Comparison of ENCODE assay signal across 30 mouse cellular contexts in genomic region chr12:14207288-14207687, GRCm38 (mm10). TPM values are rescaled to one million over a fixed set of nuclear protein-coding genes. Genes with fewer than 3 reads are reported as not detected.
"Had no signal": no experiment of that assay in that cellular context is flagged by ENCODE, and none has a peak within 500 bp of the region (broad histone marks: within the 10 kb centered on the region; RNA-seq: fewer than 3 reads in every experiment).

No protein-coding gene starts in this region.

- H3K9me3 ChIP-seq: embryonic facial prominence, embryonic 10.5 days; embryonic facial prominence, embryonic 12.5 days; embryonic facial prominence, embryonic 13.5 days; embryonic facial prominence, embryonic 15.5 days; forebrain, embryonic 10.5 days; forebrain, embryonic 12.5 days; forebrain, embryonic 13.5 days; forebrain, embryonic 15.5 days had no signal

- H3K36me3 ChIP-seq: embryonic facial prominence, embryonic 10.5 days; embryonic facial prominence, embryonic 12.5 days; embryonic facial prominence, embryonic 13.5 days; embryonic facial prominence, embryonic 15.5 days; forebrain, embryonic 10.5 days; forebrain, embryonic 12.5 days; forebrain, embryonic 15.5 days had no signal

- H3K27ac ChIP-seq: embryonic facial prominence, embryonic 10.5 days; embryonic facial prominence, embryonic 12.5 days; embryonic facial prominence, embryonic 13.5 days; embryonic facial prominence, embryonic 15.5 days; forebrain, embryonic 10.5 days; forebrain, embryonic 12.5 days; forebrain, embryonic 13.5 days; forebrain, embryonic 15.5 days; gastrocnemius, adult 2 months; heart, adult 2 months had no signal

- H3K27me3 ChIP-seq: embryonic facial prominence, embryonic 12.5 days; embryonic facial prominence, embryonic 13.5 days; embryonic facial prominence, embryonic 15.5 days; forebrain, embryonic 12.5 days; forebrain, embryonic 13.5 days; forebrain, embryonic 15.5 days had no signal

- H3K9ac ChIP-seq: embryonic facial prominence, embryonic 12.5 days; embryonic facial prominence, embryonic 13.5 days; embryonic facial prominence, embryonic 15.5 days; forebrain, embryonic 12.5 days; forebrain, embryonic 13.5 days; forebrain, embryonic 15.5 days; forebrain, postnatal 0 days had no signal

- H3K4me2 ChIP-seq: embryonic facial prominence, embryonic 12.5 days; embryonic facial prominence, embryonic 13.5 days; embryonic facial prominence, embryonic 15.5 days; forebrain, embryonic 12.5 days; forebrain, embryonic 13.5 days; forebrain, embryonic 15.5 days had no signal

- H3K4me1 ChIP-seq: embryonic facial prominence, embryonic 10.5 days; embryonic facial prominence, embryonic 12.5 days; embryonic facial prominence, embryonic 13.5 days; embryonic facial prominence, embryonic 15.5 days; forebrain, embryonic 10.5 days; forebrain, embryonic 12.5 days; forebrain, embryonic 13.5 days; forebrain, embryonic 15.5 days had no signal

- H3K4me3 ChIP-seq: embryonic facial prominence, embryonic 10.5 days; embryonic facial prominence, embryonic 12.5 days; embryonic facial prominence, embryonic 13.5 days; embryonic facial prominence, embryonic 15.5 days; erythroblast, embryonic 14.5 days; forebrain, embryonic 10.5 days; forebrain, embryonic 12.5 days; forebrain, embryonic 13.5 days; forebrain, embryonic 15.5 days; gastrocnemius, adult 2 months; heart, adult 2 months had no signal

- DNase-seq: cerebellum, adult 2 months; cerebellum, adult 8-10 months; cerebellum, adult 9-10 months; cerebellum, adult 9-11 months; cerebellum, postnatal 10 days; cerebellum, postnatal 14 days; cerebellum, postnatal 25 days; cerebellum, postnatal 36 days; embryo, embryonic 11 days; forebrain, postnatal 0 days; gastrocnemius, adult 2 months; gastrocnemius, postnatal 10 days; gastrocnemius, postnatal 25 days; gastrocnemius, postnatal 36 days; heart, adult 11 months; heart, adult 18-20 months; heart, adult 2 months had no signal

- ATAC-seq: forebrain, embryonic 13.5 days; forebrain, embryonic 14.5 days; forebrain, embryonic 15.5 days; forebrain, embryonic 16.5 days; forebrain, postnatal 0 days had no signal

RNA-seq across cellular contexts. Expression of gene Fam84a, which starts 55.4 kb away (rescaled TPM):
- total RNA-seq: common myeloid progenitor, adult 5-6 weeks; gastrocnemius, postnatal 36 days; granulocyte monocyte progenitor cell, adult 5-6 weeks had no signal
- polyA plus RNA-seq: erythroblast, embryonic 14.5 days had no signal
